Mouse (Mus musculus) skeletal muscle tissue, adult 2 months (tissue): ENCODE measurements around the gene Rnd3.
A peak's percentile ranks its signal among the peaks of the same experiment; 100 is the strongest.

Source experiments
- DNase-seq: peaks from one replicate; pipeline ENCODE4 v3.0.0-alpha.2; 2012; ENCODE audit warnings: low read depth, low spot score

Gene Rnd3

GRCm38 (mm10) chr2:51128090-51128489, 20.8 kb downstream of the Rnd3 start:
- no peak for DNase-seq

GRCm38 (mm10) chr2:51110271-51110670, 38.6 kb downstream of the Rnd3 start:
- DNase-seq: no peak

- no peak for DNase-seq
These were observed 40.3 kb downstream of the Rnd3 start for GRCm38 (mm10) chr2:51108631-51109030.

- peak; percentile 54 for DNase-seq
These were observed 47.7 kb downstream of the Rnd3 start for GRCm38 (mm10) chr2:51101187-51101586.

GRCm38 (mm10) chr2:51099987-51100386, 48.9 kb downstream of the Rnd3 start:
- DNase-seq: peak; percentile 26

GRCm38 (mm10) chr2:51099240-51099639, 49.7 kb downstream of the Rnd3 start:
- DNase-seq: no peak

GRCm38 (mm10) chr2:51090688-51091087, 58.2 kb downstream of the Rnd3 start:
- DNase-seq: no peak

GRCm38 (mm10) chr2:51090049-51090448, 58.9 kb downstream of the Rnd3 start:
- no peak for DNase-seq

- no peak for DNase-seq
These were observed 59.9 kb downstream of the Rnd3 start for GRCm38 (mm10) chr2:51088843-51089573.

- DNase-seq: no peak
These were observed 60.8 kb downstream of the Rnd3 start for GRCm38 (mm10) chr2:51088123-51088453.

GRCm38 (mm10) chr2:51087307-51088122, 61.4 kb downstream of the Rnd3 start:
- DNase-seq: no peak

- DNase-seq: no peak
These were observed 63.8 kb downstream of the Rnd3 start for GRCm38 (mm10) chr2:51085155-51085554.

GRCm38 (mm10) chr2:51082714-51083351, 66.1 kb downstream of the Rnd3 start:
- DNase-seq: no peak
